Mouse (Mus musculus) testis, postnatal 14 days (tissue): ENCODE data around the gene Ankrd33b.
A peak's percentile ranks its signal among the peaks of the same experiment; 100 is the strongest.

Experiments used
- DNase-seq: peaks from one replicate; pipeline ENCODE4 v3.0.0; 2021; ENCODE audit warnings: low spot score

The Ankrd33b gene

DNA sequence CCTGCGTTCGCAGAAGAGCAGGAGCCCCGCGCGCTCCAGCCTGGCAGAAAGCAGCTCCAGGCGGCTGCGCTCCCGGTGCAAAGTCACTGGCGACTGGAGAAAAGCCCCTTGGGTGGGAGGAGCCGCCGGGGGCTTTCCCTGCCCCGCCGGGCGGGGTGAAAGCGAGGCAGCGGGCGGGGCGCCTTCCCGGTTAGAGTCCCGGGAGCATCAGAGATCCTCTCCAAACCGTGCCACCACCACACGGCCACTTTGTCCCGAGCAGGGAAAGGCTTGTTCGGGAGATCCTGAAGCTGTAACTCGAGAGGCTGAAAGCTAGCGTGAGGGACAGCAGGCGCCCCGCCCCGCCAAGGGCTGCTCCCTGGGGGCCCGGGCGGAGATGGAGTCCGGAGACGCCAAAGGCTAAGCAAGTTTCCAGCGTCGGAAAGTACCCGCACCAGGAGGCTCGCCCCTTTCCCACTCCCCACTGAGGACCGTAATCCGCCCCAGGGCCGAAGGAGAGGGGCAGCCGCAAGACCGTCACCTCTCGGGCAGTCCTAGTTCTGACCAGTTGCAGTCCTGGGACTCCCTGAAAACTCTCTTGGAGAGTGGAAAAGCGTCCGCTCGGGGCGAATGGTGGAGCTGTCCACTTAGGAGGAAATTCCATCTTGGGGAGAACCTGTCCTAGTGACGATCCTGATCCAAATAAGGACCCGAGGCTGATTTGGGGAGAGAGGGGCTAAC, at the start of gene Ankrd33b:
Gene Ankrd33b, minus strand, starts transcription at position 246 of the 720 bp plus-strand sequence.
- no peak for DNase-seq

GRCm38 (mm10) chr15:31415181-31415580, 47.7 kb upstream of the Ankrd33b start:
- no peak for DNase-seq

- no peak for DNase-seq
Measured at GRCm38 (mm10) chr15:31414179-31414898, 46.8 kb upstream of the Ankrd33b start.

GRCm38 (mm10) chr15:31413662-31414061, 46.1 kb upstream of the Ankrd33b start:
- no peak for DNase-seq

DNA sequence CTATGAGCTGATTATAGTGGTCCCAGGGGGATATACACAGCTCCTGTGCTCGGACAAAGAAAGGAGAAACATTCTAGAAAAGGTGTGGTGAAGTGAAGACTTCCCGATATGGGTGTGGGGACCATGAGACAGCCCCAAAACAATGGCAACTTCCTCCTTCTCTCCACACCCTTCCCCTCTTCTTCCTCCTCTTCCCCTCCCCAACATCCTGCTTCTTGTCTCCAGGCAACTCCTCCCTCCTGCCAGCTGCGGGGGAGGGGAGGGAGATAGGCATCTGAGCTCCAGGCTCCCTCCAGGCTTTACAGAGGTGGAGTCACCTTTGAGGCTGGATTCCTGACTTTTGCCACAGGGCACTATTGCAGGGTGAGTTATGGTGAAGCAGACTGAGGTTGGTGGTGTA, 45.4 kb upstream of the Ankrd33b start:
- DNase-seq = no peak

GRCm38 (mm10) chr15:31412436-31412835, 44.9 kb upstream of the Ankrd33b start:
- no peak for DNase-seq

DNA sequence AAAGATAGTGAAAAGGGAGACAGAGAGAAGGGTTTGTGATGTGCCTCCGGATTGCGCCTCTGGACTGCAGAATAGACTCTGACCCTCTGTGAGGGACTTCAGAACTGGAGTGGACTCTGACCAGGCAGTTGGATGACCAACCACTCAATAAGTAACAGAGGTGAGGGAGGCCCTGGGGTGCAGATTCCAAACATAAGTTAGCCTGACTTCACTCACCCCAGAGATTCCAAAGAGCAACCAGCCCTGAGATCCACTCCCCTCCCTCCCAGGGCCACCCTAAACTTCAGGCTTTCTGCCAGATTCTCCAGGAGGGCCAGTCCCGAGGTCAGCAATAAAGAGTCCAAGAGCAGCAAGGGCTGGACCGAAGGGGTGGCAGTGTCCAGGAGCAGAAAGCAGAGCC, 40.0 kb upstream of the Ankrd33b start:
- no peak for DNase-seq

- no peak for DNase-seq
Measured at GRCm38 (mm10) chr15:31406881-31407280, 39.4 kb upstream of the Ankrd33b start.

DNA sequence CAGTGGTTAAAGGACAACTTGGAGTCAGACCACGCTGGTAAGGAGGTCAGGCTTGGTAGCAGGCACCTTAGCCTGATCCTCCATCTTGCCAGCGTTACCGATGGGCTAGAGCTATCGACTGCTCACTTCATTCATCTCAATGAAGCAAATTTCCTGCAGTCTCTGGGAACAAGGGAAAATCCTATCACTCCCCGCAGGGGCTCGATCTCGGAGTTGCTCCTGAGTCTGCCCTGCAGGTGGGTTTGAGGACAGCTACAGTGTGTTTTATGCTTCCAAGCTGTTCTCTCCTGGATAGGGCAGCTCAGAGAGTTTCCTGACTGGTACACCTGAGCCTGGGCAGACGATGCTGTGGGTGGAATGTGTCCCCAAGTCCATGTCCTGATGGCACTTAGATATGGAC, 36.8 kb upstream of the Ankrd33b start:
- no peak for DNase-seq

DNA sequence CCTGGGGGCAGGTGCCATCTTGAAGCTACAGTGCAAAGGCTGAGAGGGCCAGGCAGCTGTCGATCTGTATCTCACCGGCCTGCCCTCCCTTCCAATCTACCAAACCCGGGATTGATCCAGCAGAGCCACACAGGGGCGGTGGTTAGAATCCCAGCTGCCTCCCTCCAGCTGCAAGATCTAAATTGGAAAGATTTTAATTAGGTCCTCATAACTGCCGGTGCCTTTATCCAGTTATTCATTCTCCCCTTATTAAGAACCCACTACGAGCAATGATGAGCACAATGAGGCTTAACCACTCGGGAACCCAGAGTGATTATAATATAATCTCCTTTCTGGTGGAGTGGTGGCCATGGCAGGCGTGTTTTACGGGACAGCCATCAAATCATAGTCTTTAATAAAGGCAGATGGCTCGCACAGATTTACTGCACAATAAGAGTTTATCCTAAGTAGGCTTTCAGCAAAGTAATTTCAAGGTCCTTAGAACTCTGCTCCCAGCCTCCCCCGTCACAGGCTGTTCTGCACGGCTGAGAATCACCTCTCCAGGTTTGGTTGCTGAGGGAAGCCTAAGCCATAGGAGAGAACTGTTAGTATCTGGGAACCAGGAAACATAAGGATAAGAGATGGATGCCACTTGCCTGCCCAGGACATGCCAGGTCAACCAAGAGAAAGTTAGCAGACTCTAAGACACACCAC, 34.8 kb upstream of the Ankrd33b start:
- DNase-seq = no peak

GRCm38 (mm10) chr15:31400974-31401373, 33.4 kb upstream of the Ankrd33b start:
- DNase-seq = no peak

GRCm38 (mm10) chr15:31398769-31399168, 31.2 kb upstream of the Ankrd33b start:
- DNase-seq = no peak

DNA sequence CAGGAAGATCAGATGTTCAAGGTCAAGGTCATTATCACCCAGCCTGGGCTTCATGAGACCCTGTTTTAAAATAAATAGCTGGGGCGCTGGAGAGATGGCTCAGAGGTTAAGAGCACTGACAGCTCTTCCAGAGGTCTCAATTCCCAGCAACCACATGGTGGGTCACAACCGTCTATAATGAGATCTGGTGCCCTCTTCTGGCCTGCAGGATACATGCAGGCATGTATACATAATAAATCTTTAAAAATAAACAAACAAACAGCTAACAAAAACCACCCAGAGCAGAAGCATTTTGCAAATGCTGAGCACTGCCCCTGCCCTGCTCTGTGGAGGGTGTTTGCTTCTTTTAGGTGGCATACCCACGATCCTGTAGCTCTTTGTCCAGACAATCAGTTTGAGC, 29.9 kb upstream of the Ankrd33b start:
- no peak for DNase-seq

DNA sequence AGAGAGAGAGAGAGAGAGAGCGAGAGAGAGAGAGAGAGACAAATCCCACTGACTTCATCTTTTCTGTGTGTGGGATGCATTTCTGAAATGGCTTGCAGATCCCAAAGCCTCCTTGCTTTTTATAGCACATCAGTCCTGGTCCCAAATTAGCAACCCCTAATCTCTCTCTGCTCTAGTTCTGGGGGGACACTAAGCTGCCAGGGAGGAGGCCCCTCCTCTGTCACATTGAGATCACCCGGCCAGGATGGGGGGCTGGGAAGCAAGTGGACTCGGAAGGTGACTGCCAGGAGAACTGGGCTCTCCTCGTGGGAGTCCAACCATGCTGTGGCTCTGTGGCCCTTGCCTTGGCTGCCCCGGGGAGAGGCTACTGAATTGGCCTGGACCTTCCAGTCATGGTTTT, 29.2 kb upstream of the Ankrd33b start:
- no peak for DNase-seq

- DNase-seq = no peak
Measured at GRCm38 (mm10) chr15:31395986-31396385, 28.5 kb upstream of the Ankrd33b start.

- DNase-seq = no peak
Measured at GRCm38 (mm10) chr15:31393402-31393801, 25.9 kb upstream of the Ankrd33b start.

DNA sequence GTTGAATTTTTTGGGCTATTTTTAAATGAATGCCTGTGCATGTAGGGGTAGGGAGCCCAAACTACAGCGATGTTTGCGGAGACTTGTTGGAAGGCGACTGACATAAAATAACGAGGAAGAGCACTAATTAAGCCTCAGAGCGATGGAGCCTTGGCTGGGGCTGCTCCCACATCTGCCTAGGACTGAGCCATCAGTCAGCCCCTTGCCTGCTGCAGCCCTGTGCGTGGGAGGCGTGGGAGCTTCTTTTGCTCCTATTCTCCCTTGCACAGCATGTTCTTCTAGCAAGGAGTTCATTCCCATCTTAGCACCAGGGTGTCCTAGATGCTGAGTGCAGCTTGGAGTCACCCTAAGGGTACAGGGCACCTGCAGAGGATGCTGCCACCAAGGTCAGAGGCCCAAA, 25.2 kb upstream of the Ankrd33b start:
- peak; percentile 85 for DNase-seq

GRCm38 (mm10) chr15:31392135-31392534, 24.6 kb upstream of the Ankrd33b start:
- peak; percentile 60 for DNase-seq

DNA sequence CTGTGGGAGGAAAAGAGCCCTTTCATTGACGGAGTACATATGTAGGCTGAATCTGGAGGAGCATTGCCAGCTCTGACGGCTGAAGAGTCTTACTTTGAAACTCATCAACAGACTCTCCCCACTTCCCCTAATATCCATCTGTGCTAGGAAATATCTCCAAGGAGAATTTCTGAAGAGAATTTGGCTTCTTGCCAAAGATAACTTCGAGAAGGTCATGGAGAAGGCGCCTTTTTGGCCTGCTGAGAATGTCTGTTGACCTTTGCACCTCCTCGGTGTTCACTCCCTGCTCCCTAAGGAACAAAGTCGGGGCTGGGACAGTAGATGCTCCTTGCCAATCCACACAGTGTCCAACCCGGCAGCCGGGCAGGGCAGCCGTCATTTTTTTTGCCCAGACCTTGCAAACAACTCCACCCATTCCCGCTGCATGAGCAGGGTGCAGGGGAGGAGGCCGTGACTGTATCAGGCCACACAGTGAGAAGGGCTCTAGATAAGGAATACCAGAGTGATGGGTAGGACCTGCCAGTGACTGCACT, 14.5 kb upstream of the Ankrd33b start:
- DNase-seq = peak; percentile 24

- DNase-seq = no peak
Measured at GRCm38 (mm10) chr15:31379471-31379870, 11.9 kb upstream of the Ankrd33b start.

DNA sequence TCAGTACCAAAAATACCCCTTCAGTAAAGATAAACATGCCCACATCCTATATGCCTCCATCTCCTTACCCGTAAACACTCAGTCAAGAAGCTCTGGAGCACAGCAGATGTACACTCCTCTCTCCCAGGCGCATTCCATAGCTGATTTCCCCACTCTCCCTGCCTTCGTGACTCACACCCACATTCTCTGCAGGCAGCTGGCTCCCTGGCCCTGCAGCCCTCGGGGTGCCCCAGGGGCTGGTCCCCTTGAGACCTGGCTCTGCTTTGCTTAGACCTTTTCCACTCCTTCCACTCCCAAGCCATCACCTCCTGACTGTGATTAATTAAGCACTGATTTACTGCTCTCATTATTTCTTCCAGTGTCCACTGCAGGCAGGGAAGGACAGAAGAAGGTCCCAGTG, 7.7 kb upstream of the Ankrd33b start:
- DNase-seq = no peak

- DNase-seq = no peak
Measured at GRCm38 (mm10) chr15:31369125-31369612, 1.6 kb upstream of the Ankrd33b start.

GRCm38 (mm10) chr15:31368556-31368955, 1.0 kb upstream of the Ankrd33b start:
- no peak for DNase-seq
